Mouse (Mus musculus) kidney, postnatal 25 days (tissue): ENCODE results near the gene Tnfaip6.
"Not testable (repeated sequence)": the region's sequence is repeated elsewhere in the genome, so short reads cannot be mapped to it uniquely, and the experiment has no call there.

Experiments
- DNase-seq, 2 experiments: peaks; one replicate each; pipeline ENCODE4 v3.0.0; 2021; ENCODE audit warnings: mixed read lengths in 2 of 2

Tnfaip6 gene

DNA sequence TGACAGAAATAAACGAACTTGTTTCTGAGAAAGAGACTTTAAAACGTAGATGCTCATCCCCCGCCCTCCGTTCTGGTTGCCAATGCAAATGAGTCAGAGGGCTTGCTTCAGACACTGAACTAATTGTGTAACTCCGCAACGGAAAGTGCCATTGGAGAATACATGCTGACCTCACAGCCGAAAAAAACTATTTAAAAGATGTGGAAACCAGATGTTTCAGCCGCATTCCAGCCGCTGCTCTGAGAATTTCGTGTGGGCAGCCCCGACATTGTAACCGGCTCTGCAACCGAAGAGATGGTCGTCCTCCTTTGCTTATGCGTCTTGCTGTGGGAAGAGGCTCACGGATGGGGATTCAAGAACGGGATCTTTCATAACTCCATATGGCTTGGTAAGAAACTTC is at the start of gene Tnfaip6:
Gene Tnfaip6, plus strand, starts transcription at position 128 of the 400 bp plus-strand sequence.
- DNase-seq: peak; percentile 17 to 41

DNA sequence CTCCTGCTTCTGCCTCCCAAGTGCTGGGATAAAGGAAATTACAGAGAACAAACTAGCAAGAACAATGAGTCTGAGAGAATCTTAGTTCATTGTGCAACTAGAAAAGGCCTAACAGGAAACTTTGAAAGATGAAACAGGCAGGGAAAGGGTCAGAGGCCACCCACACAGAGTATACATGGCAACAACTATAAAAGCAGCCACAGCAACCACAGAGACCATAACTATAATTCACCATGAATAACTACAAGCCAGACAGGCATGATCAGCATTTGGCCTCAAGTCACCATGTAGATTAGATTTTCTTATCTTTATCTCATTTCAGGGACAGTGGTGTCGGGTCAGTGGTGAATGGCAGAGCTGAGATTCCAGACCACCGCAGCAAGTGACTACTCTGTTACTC is 48.2 kb upstream of the Tnfaip6 start:
- DNase-seq: no peak

DNA sequence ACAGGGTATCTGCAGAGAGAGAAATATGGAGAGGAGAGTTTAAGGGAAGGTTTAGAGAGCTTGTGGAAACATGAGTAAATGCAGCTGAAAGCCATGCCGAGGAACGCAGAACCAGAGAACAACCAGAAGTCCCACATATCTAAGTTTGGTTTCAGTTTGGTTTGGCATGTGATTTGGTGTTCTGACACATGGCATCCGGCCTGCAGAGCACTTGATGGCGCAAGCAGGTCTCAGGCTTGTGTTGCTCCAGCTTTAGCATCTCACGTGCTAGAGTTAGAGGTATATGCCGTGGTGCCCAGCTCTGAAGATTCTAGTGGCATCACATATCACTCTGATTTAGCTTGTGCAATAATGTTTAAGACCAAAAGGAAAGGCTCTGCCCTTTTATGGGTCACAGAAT is 46.4 kb upstream of the Tnfaip6 start:
- DNase-seq: no peak

DNA sequence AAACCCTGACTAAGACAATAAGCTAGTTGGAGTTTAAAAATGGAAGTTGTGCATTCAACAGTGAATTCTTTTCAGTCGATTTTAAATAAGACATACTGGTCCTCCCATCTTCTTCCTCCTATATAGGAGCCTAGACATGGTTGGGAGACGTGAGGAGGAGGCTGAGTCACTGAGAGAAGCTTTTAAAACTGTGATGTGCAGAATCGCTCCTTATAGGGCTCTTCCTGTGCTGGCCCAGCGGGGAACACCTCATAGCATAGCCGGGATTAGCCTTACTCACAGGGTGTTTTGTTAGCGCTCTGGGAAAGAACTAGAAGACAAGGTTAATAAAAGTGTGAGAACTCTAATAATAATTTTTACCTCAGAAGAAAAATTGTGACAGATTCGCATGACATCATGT is 37.8 kb upstream of the Tnfaip6 start:
- no peak for DNase-seq

DNA sequence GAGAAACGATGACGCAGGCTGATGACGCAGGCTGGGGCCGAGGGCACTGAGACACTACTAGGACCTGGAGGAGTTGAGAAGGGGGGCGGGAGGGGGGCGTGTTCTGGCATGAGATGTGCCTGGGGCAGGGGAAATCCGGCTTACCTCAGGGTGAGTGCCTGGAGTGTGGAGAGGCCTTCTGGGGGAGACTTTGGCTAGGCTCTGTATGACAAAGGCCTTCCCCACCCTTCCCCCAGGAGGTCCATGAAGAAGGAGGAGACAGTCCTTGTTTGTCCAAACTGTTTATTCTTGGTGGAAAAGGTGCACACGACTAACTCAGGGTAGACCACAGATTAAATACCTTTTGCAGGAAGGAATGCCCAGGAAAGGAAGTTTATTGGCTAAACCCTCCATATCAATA is 36.3 kb upstream of the Tnfaip6 start:
- DNase-seq: no peak

DNA sequence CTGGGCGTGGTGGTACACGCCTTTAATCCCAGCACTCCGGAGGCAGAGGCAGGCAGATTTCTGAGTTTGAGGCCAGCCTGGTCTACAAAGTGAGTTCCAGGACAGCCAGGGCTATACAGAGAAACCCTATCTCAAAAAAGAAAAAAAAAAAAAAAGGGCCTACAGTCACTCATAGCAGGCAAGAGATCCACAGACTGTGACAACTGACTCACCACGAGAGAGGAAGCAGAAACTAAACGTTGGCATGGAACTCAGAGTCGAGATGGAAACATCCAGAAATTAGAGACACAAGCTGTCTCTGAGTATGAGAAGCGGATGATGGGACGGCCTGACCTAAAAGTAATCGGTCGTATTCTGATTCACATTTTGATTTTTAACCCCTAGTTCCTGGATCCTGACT is 35.5 kb upstream of the Tnfaip6 start:
- DNase-seq: not testable (repeated sequence)

DNA sequence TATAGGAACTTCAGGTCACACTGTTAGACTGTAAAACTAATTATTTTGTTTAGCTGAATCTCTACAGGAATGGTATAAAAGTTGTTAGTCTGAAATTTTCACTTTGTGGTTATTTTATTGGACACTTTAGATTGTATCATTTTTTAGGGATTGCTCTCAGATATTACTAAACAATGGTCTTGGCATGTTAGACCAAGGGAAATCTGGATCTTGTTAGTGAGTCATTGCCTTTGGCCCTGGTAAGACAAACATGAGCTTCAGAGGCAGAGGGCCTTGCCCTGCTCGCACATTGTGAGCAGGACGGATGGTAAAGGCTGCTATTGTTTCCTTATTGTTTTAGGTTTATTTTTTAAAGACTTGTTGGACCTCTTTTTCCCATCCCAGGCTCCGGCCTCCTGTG is 31.4 kb upstream of the Tnfaip6 start:
- no peak for DNase-seq

DNA sequence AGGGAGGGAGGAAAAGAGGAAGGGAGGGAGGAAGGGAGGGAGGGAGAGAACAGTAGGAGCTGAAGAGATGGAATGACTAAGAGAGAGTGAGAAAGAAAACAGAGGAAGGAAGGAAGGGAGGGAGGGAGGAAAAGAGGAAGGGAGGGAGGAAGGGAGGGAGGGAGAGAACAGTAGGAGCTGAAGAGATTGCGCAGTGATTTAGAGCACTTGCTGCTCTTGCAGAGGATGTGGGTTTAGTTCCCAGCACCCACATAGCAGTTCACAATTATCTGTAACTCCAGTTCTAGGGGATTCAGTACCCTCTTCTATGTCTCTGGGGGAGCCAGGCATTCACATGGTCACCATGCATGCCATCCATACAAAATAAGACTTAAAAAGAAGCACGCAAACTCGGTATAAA is 26.0 kb upstream of the Tnfaip6 start:
- not testable (repeated sequence) for DNase-seq

DNA sequence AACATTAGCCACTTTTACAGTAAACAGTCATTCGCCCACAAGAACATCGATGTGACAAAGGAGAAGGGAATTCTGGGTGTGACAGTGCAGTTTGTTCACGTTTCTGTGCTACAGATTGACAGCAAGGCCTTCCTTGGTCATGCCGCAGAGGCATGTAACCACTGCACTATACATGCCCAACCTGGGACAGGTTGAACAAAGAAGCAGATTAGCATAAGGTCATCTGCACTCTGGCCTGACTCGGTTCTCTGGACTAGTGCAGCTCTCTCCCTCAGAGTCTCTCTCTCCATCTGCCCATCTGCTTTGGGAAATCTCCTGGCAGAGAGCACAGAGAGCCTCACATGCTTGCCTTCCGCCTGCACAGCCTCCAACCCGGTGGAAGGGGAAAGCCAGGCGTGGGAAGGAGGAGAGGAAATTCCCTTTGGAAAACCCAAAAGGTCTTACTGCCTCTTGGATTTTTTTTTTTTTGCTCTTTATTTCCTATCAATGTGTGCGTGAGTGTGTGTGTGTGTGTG is 24.4 kb upstream of the Tnfaip6 start:
- DNase-seq: no peak

DNA sequence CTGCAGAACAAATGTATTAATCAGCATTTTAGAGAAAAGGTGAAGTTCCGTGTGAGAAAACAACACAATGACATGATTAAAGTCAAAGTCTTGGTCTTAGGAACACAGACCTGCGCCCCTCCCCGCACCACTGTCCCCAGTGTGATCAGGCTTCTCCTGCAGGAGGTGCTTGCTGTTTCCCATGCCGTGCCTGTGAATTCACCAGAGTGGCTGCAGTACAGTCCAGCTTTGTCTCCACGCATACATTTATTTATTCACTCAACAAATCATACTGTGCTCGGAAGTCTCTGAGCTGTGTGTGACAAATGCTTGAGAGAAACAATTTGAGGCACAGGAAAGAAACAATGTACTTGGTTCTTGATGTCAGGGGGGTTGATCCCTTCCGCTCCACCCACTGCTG is 21.4 kb upstream of the Tnfaip6 start:
- DNase-seq: no peak

DNA sequence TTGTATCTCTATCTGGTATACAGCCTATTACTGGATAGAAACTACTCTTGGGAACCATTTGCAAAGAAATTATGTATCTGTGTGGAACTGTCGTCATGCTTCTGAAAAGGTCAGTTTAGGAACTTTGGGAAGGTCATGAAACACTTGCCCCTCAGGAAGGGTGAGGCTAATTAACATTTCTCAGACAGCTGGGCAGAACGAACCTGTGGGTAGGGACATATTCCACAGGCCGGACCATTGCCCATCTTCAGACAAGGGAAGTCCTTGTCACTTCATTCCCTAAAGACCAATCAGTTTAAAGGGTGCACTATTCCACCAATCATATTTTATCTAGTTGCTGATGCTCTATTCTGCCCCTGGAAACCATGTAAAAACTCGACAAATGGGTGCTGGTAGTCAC is 10.7 kb upstream of the Tnfaip6 start:
- DNase-seq: no peak

DNA sequence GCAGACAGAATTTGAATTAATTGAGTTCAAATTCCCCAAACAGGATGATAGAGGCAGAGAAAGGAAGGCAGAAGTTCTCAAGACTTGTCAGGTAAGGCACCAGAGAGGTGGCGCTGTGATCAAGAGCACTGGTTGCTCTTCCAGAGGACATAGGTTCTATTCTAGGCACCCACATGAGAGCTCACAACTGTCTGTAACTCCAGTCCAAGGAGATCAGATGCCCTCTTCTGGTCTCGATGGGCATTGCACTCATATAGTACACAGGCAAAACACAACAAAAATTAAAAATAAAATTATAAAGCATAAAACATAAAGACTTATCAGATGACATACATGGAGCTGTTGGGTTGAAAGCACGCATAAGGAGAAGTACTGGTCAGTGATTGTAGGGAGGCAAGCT is 8.4 kb upstream of the Tnfaip6 start:
- DNase-seq: peak in 1 of 2 experiments; percentile 9

DNA sequence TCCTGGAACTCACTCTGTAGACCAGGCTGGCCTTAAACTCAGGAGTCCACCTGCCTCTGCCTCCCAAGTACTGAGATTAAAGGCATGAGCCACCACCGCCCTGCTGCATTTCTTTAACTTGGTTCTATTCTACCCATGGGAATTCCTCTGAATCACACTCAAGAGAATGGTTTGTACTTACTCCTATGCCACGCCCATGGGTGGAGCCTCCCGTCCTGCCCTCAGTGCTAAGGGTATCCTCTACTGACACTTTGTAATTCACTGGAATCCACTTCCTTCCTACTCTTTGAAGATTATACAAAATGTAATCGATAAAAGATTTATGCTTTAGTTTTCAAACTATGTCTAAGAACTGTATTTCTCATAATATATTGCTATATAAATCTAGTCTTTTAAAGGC is 6.3 kb upstream of the Tnfaip6 start:
- DNase-seq: no peak

DNA sequence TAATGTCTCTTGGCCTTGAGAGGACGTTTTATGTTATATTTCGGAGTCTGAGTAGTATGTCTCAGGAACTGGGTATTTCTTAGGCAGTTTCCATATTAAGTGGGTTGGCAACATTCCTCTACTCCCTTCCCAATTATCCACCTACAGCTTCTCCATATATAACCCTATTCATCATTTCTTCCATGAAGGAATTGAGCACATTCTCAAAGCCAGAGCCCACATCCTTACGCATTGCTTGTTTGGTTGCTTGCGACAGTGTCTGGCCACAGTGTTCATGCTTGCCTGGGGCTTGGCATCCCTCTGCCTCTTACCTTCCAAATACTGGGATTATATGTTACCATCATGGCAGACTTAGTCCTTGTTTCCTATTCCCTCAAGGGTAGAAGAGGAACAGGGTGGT is 3.2 kb upstream of the Tnfaip6 start:
- no peak for DNase-seq

DNA sequence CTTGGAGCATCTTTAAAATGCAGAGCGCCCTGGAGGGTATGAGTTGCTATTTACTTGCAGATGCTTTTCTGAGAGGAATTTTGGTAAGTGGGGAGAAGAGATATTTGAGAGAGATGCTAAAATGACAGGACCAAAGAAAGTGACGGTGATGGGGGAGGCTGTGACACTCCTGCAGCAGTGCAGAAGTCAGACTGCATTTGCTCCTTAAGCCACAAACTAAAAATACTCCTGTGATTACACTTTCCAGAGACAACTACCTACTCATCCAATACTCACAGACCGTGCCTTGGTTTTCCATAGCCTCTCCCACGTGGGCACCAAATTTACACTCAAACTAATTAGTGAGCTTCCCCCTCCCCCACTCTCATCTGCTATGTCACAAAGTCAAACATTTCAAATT is 2.7 kb upstream of the Tnfaip6 start:
- DNase-seq: no peak

DNA sequence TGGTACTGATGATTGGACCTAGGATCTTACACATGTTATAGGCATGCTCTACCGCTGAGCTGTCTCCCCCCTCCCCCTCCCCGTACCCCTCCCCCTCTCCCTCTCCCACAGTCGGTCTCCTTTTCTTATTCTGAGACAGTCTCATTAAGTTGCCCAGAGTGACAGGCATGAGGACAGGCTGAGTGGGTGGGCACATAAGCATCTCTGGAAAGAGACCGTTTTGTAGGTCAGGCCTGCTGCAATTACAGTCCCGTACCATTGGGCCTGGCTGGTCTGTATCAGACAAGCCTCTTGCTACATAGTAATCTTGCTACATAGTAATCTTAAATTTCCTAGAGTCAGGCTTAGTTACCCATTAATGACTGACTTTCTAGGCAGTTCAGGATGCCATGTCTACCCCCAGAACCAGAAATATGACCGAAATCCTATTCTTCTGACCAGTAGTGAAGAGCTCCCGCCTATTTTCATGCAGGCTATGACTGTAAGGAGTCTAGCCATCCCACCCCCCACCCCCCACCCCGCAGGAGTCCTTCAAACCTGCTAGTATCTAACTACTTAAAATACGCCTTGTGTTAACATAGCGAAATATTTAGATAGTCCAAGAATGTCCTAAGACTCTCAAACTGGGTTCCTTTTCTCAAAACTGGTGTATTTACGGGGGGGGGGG is 747 bp upstream of the Tnfaip6 start:
- no peak for DNase-seq

DNA sequence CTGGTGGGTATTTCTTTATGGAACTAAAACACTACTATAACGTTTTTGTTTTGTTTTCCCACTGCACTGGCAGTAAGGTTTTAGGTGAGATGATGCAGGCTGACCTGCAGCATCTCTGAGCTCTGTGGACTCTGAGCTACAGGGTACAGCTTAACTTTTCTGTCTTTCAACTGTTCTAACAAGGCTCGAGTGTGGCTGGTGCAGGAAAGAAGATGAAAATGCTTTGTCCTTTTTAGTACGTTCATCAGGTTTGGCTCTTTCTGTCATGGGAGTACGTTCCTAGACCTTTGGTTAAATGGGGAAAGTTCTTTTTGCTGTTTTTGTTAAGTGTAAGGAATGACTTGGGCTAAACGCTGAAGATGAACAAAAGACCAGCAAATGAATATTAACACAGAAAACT is 749 bp downstream of the Tnfaip6 start:
- no peak for DNase-seq

DNA sequence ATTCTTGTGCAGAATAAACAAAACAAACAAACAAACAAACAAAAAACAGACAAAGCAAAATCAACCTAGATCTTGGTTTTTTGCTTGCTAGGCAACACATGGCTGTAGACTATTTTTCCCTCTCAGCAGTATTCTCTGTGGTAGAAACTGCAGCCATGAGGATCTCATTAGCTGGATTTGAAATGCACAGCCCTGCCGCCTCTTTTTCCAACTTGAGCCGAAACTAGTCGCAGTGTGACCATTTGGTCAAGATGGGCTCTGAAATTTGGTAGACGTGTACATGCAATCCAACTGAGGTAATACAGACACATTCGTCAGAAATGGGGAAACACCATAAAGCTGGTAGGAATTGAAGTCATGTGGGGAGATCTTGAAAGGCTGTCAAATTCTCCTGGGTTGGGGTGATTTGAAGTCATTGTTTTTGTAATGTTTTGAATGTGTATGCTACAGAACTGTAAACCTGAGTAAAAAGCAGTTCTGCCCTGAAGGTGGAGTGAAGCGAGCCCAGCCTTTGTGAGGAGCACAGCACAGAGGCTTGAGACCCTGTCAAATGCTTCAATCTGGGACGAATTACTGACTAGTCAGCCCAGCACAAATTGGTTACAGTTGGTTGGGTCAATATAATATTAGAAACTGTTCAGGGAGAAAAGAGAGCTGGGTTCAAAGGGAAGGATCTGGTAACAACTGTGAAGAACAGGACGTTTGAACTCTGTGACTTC is 1.4 kb downstream of the Tnfaip6 start:
- DNase-seq: no peak

DNA sequence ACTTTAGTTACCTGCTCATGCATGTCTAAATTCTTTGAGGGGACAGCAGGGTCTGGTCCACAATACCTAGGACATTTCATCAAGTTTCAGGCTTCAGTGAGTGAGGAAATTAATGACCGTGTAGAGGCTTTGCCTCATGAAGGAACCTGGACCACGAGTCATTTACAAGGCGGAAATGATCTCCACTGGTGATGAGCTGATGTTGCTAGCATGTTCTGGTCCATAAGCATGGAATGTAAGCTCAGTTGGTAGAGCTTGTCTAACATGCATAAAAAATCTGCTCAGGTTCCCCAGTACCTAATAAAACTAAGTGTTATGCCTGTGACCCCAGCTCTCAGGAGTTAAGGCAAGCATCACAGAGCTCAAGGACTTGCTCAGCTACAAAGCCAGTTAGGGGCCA is 4.3 kb downstream of the Tnfaip6 start:
- no peak for DNase-seq

DNA sequence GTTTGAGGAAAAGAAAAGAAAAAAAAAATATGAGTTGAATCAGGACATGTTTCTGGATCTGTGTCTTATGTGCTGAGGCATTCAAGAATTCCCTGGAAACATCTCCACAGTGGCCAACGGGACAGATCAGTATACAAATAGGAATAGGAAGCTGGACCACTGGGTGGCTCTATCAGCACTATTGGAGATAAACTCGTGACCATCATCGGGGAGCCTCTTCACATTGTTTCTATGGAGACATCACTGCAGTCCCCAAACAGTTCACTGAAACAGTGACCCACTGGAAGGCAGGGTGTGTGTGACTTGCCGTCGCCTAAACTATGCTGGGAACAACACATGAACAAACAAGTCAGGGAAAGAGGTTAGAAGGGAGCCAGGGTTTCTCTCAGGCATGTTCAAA is 4.9 kb downstream of the Tnfaip6 start:
- DNase-seq: no peak

DNA sequence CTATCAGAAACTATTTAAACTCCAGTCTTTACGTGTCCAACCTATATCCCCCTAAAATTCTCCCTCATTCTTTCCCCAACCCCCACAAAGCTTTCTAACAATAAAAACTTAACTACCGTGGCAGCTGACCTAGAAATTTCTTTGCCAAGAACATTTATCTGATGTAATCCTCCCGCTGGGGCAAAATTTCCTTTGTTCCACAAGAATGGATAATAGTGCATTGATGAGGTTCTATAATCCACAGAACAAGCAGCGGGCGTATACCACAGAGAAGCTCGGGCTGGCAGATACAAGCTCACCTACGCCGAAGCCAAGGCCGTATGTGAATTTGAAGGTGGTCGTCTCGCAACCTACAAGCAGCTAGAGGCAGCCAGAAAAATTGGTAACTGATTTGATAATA is 5.7 kb downstream of the Tnfaip6 start:
- no peak for DNase-seq

DNA sequence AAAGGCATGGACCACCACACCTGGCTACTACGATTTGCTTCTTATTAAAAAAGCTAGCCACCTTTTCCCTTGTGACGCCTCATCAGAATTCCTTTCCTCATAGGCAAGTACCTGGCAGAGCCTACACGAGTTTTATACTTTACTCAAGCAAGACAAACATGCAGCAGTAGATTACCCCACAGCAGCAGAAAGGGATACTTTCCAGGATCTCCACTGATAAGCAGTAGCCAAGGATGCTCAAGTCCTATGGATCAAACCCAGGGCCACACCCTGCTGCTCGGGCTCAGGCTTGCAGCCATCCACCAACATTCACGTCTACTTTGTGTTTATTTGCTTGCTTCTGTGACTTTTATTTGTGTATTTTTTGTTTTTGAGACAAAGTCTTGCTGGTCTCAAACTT is 8.2 kb downstream of the Tnfaip6 start:
- no peak for DNase-seq

DNA sequence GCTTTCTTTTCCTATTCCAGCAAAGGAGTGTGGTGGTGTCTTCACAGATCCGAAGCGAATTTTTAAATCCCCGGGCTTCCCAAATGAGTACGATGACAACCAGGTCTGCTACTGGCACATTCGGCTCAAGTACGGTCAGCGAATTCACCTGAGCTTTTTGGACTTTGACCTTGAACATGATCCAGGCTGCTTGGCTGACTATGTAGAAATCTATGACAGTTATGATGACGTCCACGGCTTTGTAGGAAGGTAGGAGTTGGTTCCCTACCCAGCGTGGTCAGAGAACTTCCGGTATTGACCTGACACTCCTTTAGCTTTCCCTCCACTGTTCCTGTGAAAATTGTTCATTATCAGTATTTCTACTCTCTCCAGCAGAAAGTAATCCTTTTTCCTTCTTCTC is 13.0 kb downstream of the Tnfaip6 start:
- no peak for DNase-seq

DNA sequence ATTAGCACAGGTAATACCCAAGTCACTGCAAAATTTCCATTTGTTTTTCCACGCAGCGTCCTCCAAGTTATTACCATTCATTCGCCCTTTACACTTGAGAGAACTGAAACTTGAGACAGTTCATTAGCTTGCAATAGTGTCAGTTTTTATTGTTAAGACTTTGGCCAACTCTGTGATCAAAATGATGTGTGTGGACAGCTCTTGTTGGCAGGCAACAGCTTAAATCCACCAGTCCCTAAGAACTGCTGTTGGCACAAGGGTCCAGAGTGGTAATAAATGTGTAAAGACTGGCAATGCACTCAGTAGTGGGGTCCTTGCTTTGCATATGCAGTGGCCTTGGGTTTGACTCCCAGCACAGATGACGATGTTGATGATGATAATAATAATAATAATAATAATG is 14.5 kb downstream of the Tnfaip6 start:
- DNase-seq: no peak

DNA sequence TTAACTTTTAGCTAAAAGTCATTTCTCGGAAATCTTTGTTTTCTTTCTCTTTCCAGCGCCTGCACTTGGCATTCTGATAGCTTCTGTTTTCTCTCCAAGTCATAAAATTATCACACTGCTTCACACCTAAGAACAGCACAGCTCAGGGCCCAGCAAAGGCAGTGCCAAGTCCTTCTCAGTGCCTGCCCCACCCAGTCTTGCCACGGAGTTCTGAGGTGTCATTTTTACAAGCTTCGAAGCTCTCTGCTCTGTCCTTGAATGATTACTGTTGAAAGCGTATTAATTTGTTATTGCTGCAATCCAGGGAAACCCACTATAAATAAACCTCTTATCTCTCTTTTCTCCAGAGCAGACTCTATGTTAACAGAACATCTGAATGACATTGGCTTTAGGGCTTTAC is 15.7 kb downstream of the Tnfaip6 start:
- no peak for DNase-seq
